Mouse (Mus musculus) thymus, adult 2 months (tissue): Measurements from ENCODE around the gene Pip5k1b. TPM values are rescaled to one million over a fixed set of nuclear protein-coding genes. Genes with fewer than 3 reads are reported as not detected.

Experiments
- DNase-seq: peaks from one replicate; pipeline ENCODE4 v3.0.0; 2021
- H3K27ac ChIP-seq: fragments of 200-500 bp; 2 replicates; pipeline ENCODE4 v1.5.1; 2012; ENCODE audit warnings: low read length, control low read depth; ENCODE audit not compliant: control insufficient read depth, insufficient read depth
- H3K27me3 ChIP-seq: fragments of 200-500 bp; 2 replicates; pipeline ENCODE4 v1.6.1; 2012; ENCODE audit warnings: mild to moderate bottlenecking, low read length, moderate library complexity, mixed read lengths; ENCODE audit not compliant: control insufficient read depth, insufficient read depth
- H3K36me3 ChIP-seq: fragments of 200-500 bp; 2 replicates; pipeline ENCODE4 v1.6.1; 2012; ENCODE audit warnings: mild to moderate bottlenecking, low read length, moderate library complexity; ENCODE audit not compliant: control insufficient read depth, insufficient read depth
- H3K4me1 ChIP-seq: fragments of 200-500 bp; replicated peaks from 2 replicates; pipeline ENCODE4 v1.6.1; 2012; ENCODE audit warnings: low read length; ENCODE audit not compliant: control insufficient read depth, insufficient read depth
- H3K4me3 ChIP-seq: fragments of 200-500 bp; 2 replicates; pipeline ENCODE4 v1.5.1; 2012; ENCODE audit warnings: mild to moderate bottlenecking, low read length, control low read depth, moderate library complexity; ENCODE audit not compliant: control insufficient read depth, insufficient read depth
- CTCF ChIP-seq: fragments of 200-500 bp; IDR thresholded peaks from 2 replicates; pipeline ENCODE4 v1.5.1; 2012; ENCODE audit warnings: mild to moderate bottlenecking, control low read depth, low read length, moderate library complexity, borderline replicate concordance; ENCODE audit not compliant: control insufficient read depth, poor library complexity, insufficient read depth; ENCODE audit errors: extremely low read depth
- POLR2A ChIP-seq: fragments of 200-500 bp; IDR thresholded peaks from 2 replicates; pipeline ENCODE4 v1.6.1; 2012; ENCODE audit warnings: mild to moderate bottlenecking, low read length, control low read depth, moderate library complexity; ENCODE audit not compliant: control insufficient read depth, poor library complexity, insufficient read depth; ENCODE audit errors: extremely low read depth
- WGBS: fragments of 180-500 bp; shearing (Covaris S2); methylation state at CpG from one replicate; pipeline ENCODE4 v1.1.7; 2018; 5-methylcytosine and 5-hydroxymethylcytosine counted together
- polyA plus RNA-seq: library from polyadenylated mRNA; depleted of rRNA; stranded (reverse); fragments of >200 nt; gene quantifications from 2 replicates; pipeline ENCODE4 v1.2.3, GENCODE M21; 2012

The Pip5k1b gene
- polyA plus RNA-seq, 1 experiment: 5.0 TPM

DNA sequence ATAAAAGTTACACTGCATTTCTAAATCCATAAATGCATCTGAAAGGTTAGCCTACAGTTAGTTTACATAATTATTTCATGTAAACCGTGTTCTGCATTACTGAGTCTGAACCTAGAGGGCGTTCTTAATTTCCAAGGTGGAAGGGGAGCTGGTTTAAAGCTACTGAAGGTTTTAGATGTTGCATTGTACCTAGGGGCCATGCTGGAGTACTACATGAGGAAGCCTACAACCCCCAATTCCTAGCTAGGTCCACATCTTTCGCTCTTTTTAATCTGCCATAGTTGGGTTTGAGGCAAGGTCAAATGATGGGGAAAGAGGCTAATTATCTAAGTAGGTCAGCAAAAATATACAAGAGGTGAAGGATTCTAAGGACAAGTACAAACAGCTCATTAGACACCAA is 104.0 kb downstream of the Pip5k1b start:
- H3K4me1 ChIP-seq: peaks cover 5% of the 10 kb centered on the region; the same call in 1 of the 2 replicates

DNA sequence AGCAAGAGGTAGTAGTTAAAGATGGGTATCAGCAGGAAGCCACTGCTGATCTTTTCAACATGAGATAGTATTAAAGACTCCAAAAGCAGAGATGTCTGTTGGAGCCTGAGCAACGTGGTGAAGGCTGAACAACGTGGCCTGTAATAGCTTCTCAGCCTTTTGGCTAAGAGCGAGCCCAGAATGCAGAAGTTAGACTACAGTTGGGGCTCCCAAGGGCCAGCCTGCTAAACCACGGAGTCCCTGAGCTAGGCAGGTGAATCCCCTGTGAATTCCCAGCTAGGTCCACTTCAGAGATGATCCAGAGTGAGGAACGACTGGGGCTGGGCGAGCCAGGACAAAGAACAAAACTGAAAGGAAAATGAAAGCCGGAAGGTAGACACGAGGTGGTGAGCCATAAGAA is 104.9 kb downstream of the Pip5k1b start:
- Histone ChIP-seq H3K27me3 (no peaks in the 10 kb centered on the region), H3K36me3 (no peaks in the 10 kb centered on the region), H3K4me1 (peaks cover 5% of the 10 kb centered on the region; the same call in 1 of the 2 replicates), H3K4me3 (no peak overlapping the region), H3K27ac (no peak overlapping the region)
- no peak for DNase-seq
- 57% methylated on average over 8 of the region's 8 CpGs for WGBS
- TF ChIP-seq CTCF (no peak), POLR2A (no peak)

More for the DNA sequence above, 104.0 kb downstream of the Pip5k1b start:
- 86% methylated on average over 3 of the region's 3 CpGs for WGBS
- TF ChIP-seq POLR2A (no peak), CTCF (no peak)
- Histone ChIP-seq H3K27me3 (no peaks in the 10 kb centered on the region), H3K27ac (no peak overlapping the region), H3K36me3 (no peaks in the 10 kb centered on the region), H3K4me3 (no peak overlapping the region)
- no peak for DNase-seq

DNA sequence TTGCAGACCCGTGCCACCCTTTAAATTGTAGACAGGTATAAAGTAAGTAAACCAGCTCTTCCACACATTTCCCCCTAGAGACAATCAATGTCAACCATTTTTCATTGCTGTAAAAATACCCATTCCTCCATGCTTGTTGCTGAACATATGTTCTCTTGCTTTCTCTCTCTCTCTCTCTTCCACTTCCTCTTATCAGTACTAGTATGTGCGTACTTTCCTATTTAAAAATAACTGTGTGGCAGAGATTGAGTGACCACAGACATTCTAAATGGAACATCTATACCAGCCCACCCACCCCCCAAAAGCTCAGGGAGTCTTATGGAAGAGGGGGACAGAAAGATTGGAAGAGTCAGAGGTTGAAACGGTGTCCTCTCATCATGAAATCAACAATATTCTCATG is 111.3 kb downstream of the Pip5k1b start:
- 85% methylated on average over 3 of the region's 3 CpGs for WGBS
- Histone ChIP-seq H3K4me3 (no peak overlapping the region), H3K27me3 (no peaks in the 10 kb centered on the region), H3K4me1 (no peaks in the 10 kb centered on the region), H3K27ac (no peak overlapping the region), H3K36me3 (no peaks in the 10 kb centered on the region)
- TF ChIP-seq CTCF (no peak), POLR2A (no peak)
- DNase-seq: no peak

DNA sequence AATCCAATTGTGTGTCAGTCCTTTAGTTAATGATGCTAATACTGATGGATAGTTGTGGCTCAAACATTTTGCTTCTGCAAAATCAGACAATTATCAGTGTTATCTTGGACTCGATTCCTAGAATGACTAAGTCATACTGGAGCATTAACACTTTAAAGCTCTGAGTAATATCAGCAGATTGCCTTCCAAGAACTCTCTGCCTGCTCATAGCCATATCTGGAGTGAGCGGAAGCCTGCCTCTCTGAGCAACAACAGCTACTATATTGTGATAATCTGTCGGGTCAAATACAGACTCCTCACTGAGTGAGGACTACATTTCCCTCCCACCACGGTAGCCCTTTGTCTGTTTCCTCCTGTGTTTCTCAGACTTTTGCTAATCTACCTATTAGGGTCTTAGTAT is 116.0 kb downstream of the Pip5k1b start:
- Histone ChIP-seq H3K27ac (no peak overlapping the region), H3K36me3 (no peaks in the 10 kb centered on the region), H3K27me3 (no peaks in the 10 kb centered on the region), H3K4me3 (no peak overlapping the region), H3K4me1 (no peaks in the 10 kb centered on the region)
- 97% methylated on average over 4 of the region's 4 CpGs for WGBS
- no peak for TF ChIP-seq POLR2A
- TF ChIP-seq CTCF: no peak
- no peak for DNase-seq

DNA sequence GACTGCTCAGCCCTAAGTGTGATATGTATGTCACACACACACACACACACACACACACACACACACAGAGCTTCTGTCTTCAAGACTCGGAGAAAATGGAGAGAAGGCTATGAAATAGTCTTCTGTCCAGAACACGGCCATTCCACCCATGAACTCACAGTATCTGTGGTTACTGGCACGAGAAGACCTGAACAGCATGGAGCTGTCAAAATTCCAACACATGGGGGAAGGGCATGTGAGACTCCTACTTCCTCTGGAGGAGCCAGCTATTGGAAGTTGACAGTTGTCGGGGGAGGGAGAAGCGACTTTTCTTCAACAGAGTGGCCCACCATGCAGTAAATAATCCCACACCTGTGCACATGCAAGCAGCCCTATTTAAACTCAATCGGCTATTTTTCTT is 121.4 kb downstream of the Pip5k1b start:
- Histone ChIP-seq H3K4me1 (no peaks in the 10 kb centered on the region), H3K27ac (no peak overlapping the region), H3K4me3 (no peak overlapping the region), H3K36me3 (no peaks in the 10 kb centered on the region), H3K27me3 (no peaks in the 10 kb centered on the region)
- TF ChIP-seq POLR2A (no peak), CTCF (no peak)
- DNase-seq: no peak
- WGBS: 93% methylated on average over 6 of the region's 6 CpGs

DNA sequence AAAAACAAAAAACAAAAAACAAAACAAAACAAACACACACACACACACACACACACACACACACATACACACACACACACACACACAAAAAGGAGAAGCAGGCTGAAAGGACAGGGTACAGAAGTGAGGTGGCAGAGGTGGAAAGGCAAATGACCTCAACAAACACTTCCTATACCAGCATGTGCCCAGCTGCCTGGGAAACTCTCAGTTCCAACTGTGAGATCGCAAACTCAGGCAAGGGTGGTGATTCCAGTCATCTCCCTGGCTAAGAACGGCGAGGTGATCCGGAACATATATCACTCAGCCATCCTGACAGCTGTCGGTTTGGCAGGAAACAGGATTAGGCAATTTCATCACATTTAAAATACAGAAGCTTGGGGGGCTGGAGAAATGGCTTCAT is 123.2 kb downstream of the Pip5k1b start:
- TF ChIP-seq POLR2A: no peak
- no peak for TF ChIP-seq CTCF
- Histone ChIP-seq H3K4me1 (no peaks in the 10 kb centered on the region), H3K27me3 (no peaks in the 10 kb centered on the region), H3K27ac (no peak overlapping the region), H3K4me3 (no peak overlapping the region), H3K36me3 (no peaks in the 10 kb centered on the region)
- WGBS: 75% methylated on average over 5 of the region's 5 CpGs
- DNase-seq: no peak

DNA sequence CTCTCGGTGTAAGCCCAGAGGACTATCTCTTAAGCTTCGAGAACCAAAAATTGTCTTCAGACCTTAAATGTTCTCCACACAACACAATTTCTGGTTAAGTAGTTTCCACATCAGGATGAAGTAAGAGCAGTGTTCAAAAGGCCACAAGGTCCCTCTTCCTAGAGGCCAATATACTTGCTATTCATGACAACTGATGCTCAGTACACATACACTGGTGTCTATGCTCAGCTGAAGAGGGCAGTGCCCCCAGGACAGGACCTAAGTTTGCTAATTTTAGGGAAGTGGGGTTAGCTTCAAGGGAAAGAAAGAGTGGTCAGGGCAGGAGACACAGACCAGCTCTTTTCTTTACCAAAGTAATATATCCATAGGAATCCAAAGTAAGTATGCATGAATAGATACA is 124.3 kb downstream of the Pip5k1b start:
- Histone ChIP-seq H3K27me3 (no peaks in the 10 kb centered on the region), H3K4me3 (no peak overlapping the region), H3K4me1 (no peaks in the 10 kb centered on the region), H3K36me3 (no peaks in the 10 kb centered on the region), H3K27ac (no peak overlapping the region)
- WGBS: 95% methylated on average over 2 of the region's 2 CpGs
- no peak for DNase-seq
- no peak for TF ChIP-seq CTCF
- no peak for TF ChIP-seq POLR2A
